Mouse (Mus musculus) cortical plate, adult 2 months (tissue): ENCODE results near the gene Aldh5a1.

Experiments
- CTCF ChIP-seq: fragments of 200-500 bp; IDR thresholded peaks from 2 replicates; pipeline ENCODE4 v1.5.1; 2011; ENCODE audit warnings: mild to moderate bottlenecking, control low read depth, low read length; ENCODE audit not compliant: insufficient read depth; ENCODE audit errors: extremely low read depth
- POLR2A ChIP-seq: fragments of 200-500 bp; IDR thresholded peaks from 2 replicates; pipeline ENCODE4 v1.6.1; 2011; ENCODE audit warnings: mild to moderate bottlenecking, low read length, control low read depth; ENCODE audit not compliant: insufficient read depth; ENCODE audit errors: extremely low read depth

GRCm38 (mm10) chr13:24893880-24894279 is 43.6 kb downstream of the Aldh5a1 start:
- TF ChIP-seq POLR2A (no peak), CTCF (no peak)
